Mouse (Mus musculus) cerebellum, adult 8-10 months (tissue): ENCODE results near the gene Tpra1.
A peak's percentile ranks its signal among the peaks of the same experiment; 100 is the strongest.

ENCODE experiments used
- DNase-seq: peaks from one replicate; pipeline ENCODE4 v3.0.0; 2022

Tpra1 gene

GRCm38 (mm10) chr6:88928026-88928425 lies 26.0 kb downstream of the Tpra1 start:
- no peak for DNase-seq

DNA sequence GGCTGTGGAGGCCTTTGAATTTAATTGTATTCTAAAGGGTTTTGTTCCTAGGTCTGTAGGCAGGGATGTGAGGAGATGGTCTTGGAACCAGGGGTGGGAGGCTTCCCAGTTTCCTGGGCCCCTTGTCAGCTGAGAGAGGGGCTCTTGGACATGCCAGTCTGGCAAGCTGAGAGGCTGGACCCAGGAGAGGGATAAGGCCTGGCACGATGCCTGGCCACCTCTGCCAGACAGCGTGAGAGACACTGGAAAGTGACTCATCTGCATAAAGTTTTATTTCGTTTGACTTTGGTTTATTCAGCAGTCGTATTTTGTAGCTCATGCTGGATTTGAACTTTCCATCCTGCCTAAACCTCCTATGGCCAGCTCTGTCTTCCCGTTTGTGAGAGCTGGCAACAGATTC lies 26.5 kb downstream of the Tpra1 start:
- DNase-seq, result no peak

DNA sequence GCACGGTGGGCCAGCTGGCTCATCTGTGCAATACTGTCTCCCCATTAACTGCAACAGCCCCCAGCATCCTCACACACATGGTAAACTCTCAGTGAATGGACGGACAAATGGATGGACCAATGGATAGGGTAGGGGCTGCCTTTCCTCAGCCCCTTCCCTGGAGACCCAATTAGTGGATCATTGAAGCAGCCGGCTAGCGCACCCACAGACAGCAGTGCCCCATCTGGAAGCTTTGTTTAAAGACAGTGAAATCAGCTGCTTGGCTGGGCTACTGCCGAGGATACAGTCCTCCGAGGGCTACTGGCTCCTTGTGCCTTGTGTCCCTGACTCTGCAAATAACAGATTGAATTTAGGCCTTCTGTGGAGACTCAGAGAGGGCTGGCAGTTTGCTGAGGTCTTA lies 27.4 kb downstream of the Tpra1 start:
- no peak for DNase-seq

DNA sequence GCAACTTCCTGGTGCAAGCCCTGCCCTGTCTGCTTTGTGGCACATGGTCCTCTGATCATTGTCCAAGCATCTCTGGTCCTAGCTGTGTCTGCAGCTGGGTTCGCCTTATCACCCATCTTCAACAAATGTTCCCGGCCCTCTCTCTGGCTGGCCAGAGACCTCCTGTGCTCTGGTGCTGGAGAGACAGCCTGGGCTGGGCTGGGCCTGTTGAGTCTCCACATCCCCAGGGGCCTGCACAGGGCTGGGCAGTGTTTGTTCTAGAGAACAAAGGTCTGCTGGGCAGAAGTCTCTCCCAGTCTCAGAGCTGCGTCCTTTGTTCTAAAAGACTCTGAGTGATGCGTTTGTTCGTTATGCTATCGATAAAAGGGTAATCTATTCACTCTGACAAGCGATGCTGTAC lies 28.0 kb downstream of the Tpra1 start:
- no peak for DNase-seq

- DNase-seq, result no peak
These were observed 29.4 kb downstream of the Tpra1 start for GRCm38 (mm10) chr6:88931449-88931848.

- DNase-seq, result no peak
These were observed 32.1 kb downstream of the Tpra1 start for GRCm38 (mm10) chr6:88934132-88934531.

DNA sequence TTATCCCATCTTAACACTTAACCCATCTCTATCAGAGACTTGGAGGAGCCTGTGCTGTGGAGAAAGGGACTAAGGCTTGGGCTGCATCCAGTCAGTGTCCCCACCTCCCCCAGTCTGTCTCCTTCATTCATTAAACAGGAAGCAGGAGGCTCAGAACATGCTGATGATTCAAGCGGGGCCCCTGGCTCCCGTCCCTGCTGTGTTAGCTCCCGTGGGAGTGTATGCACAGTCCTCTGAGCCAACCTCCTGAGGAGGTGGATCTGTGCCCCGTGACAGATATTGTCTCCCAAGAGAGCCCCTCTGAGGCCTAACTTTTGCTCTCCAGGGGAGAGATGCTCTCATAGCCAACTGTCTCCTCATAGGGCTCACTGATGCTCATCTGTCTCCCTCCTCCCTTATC lies 32.8 kb downstream of the Tpra1 start:
- DNase-seq, result no peak

- peak; percentile 59 for DNase-seq
These were observed 33.8 kb downstream of the Tpra1 start for GRCm38 (mm10) chr6:88935735-88936276.

- no peak for DNase-seq
These were observed 34.5 kb downstream of the Tpra1 start for GRCm38 (mm10) chr6:88936342-88937213.

- no peak for DNase-seq
These were observed 35.1 kb downstream of the Tpra1 start for GRCm38 (mm10) chr6:88937214-88937549.

- no peak for DNase-seq
These were observed 36.1 kb downstream of the Tpra1 start for GRCm38 (mm10) chr6:88937971-88938663.

DNA sequence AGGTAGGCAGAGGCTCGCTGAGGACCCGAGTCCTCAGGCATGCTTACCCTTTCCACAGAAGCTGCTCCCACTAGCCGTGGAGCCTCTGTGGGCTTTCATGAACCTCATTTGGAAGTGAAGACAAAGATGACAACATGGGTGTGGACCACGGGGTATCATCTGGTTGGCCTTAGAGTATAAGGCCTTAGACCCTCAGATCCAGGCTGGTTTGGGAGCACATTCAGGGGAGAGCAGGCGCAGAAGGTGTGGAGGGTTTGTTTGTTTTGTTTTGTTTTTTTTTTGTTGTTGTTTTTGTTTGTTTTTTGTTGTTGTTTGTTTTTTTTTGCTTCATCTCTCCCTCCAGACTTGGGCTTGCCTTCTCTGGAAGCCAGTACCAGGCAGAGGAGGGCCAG lies 36.6 kb downstream of the Tpra1 start:
- DNase-seq, result no peak

DNA sequence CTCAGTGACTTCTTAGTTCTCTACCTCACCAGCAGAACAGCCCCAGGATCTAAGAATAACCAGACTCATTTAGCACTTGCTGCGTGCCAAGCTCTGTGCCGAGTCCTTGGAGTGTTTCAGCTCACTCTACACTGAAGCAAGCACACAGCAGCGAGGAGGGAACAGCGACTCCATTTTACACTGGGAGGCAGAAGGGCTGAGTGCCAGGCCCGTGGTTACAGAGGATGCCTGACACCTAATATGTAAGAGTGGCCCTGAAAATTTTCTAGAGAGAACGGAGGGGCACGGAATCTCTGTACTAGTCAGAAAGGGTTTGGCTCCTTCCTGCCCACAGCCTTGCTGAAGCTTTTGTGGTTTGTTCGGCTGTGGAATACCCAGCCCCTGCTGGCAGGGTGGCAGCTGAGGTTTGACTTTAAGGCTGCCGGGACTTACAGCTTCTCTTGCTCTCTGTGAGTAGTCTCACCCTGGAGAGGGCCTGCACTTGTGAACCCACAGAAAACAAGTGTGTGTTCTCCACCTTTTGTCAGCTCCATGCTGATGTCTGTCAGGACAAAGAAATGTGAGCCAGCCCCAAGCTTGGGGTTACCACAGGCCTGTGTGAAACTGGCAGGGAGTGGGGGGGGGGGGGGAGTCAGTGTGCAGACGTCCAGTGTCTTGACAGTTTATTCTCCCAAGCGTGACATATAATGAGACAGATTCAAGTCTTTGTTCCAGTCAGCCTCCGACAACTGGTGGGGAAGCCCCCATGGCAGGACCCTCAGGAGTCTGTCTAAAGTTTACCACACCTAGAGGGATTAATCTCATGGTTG lies 37.4 kb downstream of the Tpra1 start:
- no peak for DNase-seq

DNA sequence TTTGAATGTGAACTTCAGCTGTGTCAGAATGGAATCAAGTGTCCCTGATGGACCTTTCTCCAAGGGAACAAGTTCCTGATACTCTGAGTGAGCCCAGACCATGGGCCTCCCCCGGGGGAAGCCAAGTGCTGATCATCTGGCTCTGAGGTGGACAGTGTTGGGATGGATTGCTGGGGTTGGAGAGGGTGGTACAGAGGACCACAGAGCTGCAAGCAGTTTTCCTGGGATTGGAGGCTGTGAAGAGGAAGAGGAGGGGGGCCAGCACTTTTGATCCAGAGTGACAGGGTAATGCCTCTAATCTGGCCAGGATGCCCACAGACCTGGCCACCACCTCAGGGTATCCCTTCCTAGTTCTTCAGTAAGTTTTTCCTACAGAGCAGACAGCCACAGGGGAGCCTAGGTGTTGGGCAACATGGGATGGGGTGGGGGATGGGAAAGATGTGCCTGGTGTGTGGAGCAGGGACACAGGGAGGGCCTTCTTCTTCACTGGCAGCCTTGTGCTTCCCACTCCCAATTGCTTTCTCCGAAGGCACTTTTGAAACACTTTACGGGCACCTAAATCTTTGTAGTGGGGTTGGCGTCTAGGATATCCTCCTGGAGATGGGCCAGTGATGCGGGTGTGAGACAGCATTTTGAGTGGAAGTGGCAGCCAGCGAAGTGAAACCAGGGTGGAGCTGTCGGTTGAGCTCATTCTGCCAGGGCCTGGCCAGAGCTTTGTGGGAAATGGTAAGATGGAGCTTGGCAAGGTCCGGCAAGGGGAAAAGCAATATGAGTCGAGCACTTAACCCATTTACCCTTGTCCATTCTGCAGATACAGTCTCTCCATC lies 38.3 kb downstream of the Tpra1 start:
- DNase-seq, result no peak

DNA sequence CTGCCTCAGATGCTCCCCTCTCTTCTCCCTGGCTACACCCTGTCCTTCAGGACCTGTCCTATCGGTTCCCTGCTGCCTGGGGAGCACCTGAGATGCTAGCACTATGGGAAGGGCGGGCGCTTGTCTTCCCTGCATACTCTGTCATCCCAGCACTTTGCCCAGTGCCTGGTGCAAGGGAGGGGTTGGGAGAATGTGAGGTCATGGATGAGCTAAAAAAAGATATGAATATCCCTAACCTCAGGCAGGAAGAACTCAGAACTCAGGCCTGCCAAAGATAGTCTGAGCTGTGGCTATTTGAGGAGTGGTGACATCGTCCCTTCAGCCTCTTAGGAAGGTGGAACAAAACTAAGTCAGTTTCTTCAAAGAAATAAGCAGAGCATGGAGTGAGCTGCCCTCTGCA lies 39.6 kb downstream of the Tpra1 start:
- no peak for DNase-seq

- DNase-seq, result no peak
These were observed 40.5 kb downstream of the Tpra1 start for GRCm38 (mm10) chr6:88942595-88942994.

GRCm38 (mm10) chr6:88943666-88944065 lies 41.6 kb downstream of the Tpra1 start:
- no peak for DNase-seq

DNA sequence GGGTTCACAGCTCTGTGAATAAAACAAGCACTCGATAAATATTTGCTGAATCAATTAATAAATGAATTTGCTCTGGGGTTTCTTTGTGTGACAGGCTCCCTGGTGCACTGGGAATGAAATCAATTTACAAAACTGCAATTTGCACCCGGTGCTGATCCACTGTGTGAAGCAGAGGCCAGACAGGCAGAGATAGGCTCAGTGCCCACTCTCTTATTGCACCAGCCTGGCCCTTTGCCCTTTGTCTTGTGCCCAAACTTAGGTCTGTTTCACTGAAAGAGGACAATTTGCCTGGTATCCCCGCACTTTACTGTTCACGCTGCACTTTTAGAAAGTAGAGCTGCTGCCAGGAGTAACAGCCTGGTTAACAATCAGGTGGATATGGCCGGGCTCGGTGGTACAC lies 44.4 kb downstream of the Tpra1 start:
- DNase-seq, result no peak

DNA sequence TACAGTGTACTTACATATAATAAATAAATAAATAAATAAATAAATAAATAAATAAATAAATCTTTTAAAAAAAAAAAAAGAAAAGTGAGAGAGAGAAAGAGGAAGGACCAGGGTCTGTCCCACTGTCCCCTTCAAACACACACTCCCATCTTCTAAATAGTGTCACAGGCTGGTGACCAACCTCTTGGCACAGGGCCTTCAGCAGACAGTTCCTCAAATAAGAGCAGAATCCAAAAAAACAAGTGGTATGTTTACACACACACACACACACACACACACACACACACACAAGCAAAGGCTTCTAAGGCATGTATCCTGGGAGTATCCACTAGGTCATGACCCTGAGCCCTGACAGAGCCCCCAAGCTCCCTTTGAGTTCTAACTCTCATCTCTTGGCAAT lies 45.7 kb downstream of the Tpra1 start:
- DNase-seq, result no peak

GRCm38 (mm10) chr6:88956725-88957124 lies 54.7 kb downstream of the Tpra1 start:
- no peak for DNase-seq

- DNase-seq, result no peak
These were observed 55.3 kb downstream of the Tpra1 start for GRCm38 (mm10) chr6:88957313-88957712.

GRCm38 (mm10) chr6:88957801-88958211 lies 55.8 kb downstream of the Tpra1 start:
- DNase-seq, result no peak
